22 mouse cellular contexts compared by ENCODE assay signal in the genomic region with DNA sequence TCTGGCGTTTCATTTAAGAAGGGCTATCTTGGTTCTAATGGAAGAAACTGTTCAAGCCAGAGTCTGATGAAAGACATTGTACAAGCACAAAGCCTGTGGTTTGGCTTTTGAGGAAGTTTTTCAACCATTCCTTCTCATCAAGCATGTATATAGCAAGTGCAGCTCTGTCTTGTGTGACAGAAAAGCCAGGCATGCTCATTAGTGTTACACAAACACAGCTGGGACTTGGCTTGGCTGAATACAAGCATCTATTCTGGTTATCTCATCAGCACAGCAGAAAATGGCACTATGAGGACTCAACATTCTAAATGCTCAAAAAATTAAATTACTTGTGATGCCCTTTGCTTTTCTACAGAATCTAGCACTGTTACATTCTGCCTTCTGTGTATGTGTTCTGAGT.
"Had no signal": no experiment of that assay in that cellular context is flagged by ENCODE, and none has a peak within 500 bp of the region (broad histone marks: within the 10 kb centered on the region; RNA-seq: fewer than 3 reads in every experiment).

No protein-coding gene starts in this region.

- H3K9me3 ChIP-seq: kidney, embryonic 15.5 days; limb, embryonic 10.5 days; liver, embryonic 12.5 days; liver, embryonic 15.5 days; lung, embryonic 15.5 days; midbrain, embryonic 13.5 days; neural tube, embryonic 13.5 days had no signal

- H3K4me1 ChIP-seq: kidney, embryonic 15.5 days; limb, embryonic 10.5 days; limb, embryonic 13.5 days; liver, embryonic 12.5 days; liver, embryonic 15.5 days; lung, embryonic 15.5 days; midbrain, embryonic 13.5 days; neural tube, embryonic 13.5 days had no signal

- H3K9ac ChIP-seq: kidney, embryonic 15.5 days; limb, embryonic 13.5 days; liver, embryonic 12.5 days; liver, embryonic 15.5 days; lung, embryonic 15.5 days; midbrain, embryonic 13.5 days; neural tube, embryonic 13.5 days had no signal

- H3K36me3 ChIP-seq: liver, embryonic 15.5 days had no signal

- ATAC-seq: liver, embryonic 12.5 days; midbrain, embryonic 13.5 days; midbrain, embryonic 16.5 days had no signal

- H3K27ac ChIP-seq: kidney, embryonic 15.5 days; limb, embryonic 10.5 days; limb, embryonic 13.5 days; liver, embryonic 12.5 days; liver, embryonic 15.5 days; lung, embryonic 15.5 days; midbrain, embryonic 13.5 days; neural tube, embryonic 13.5 days had no signal

- H3K27me3 ChIP-seq: kidney, embryonic 15.5 days; limb, embryonic 13.5 days; liver, embryonic 12.5 days; liver, embryonic 15.5 days; lung, embryonic 15.5 days; midbrain, embryonic 13.5 days; neural tube, embryonic 13.5 days had no signal

- H3K4me3 ChIP-seq: kidney, embryonic 15.5 days; limb, embryonic 10.5 days; limb, embryonic 13.5 days; liver, embryonic 12.5 days; liver, embryonic 15.5 days; lung, embryonic 15.5 days; midbrain, embryonic 13.5 days; myocyte; neural tube, embryonic 13.5 days had no signal

- DNase-seq: kidney, adult 8-10 months; kidney, postnatal 10 days; kidney, postnatal 36 days; layer of hippocampus, postnatal 36 days; liver; lung, adult 18-20 months; lung, postnatal 10 days; lung, postnatal 36 days; retina, postnatal 1 day; right cerebral cortex, postnatal 25 days; thymus, adult 2 months; thymus, postnatal 14 days had no signal
